Mouse (Mus musculus): ENCODE results near the gene 1700016H13Rik. TPM values are rescaled to one million over a fixed set of nuclear protein-coding genes. Genes with fewer than 3 reads are reported as not detected.

Gene 1700016H13Rik
- polyA plus RNA-seq, 1 experiment from 2014 or later, result 0.30 TPM

- 54% methylated on average over 11 of the region's 11 CpGs for WGBS
- Histone ChIP-seq H3K4me1 (peaks cover 15% of the 10 kb centered on the region), H3K27ac (peak overlapping the region; percentile 5; the same call in 1 of the 2 replicates), H3K9ac (no peak overlapping the region), H3K4me3 (no peak overlapping the region), H3K36me3 (0 out of 2 replicates have a peak, but pooled peaks cover 3% of the 10 kb centered on the region), H3K27me3 (no peaks in the 10 kb centered on the region), H3K4me2 (no peak overlapping the region), H3K9me3 (no peaks in the 10 kb centered on the region)
- no peak for ATAC-seq (ENCODE audit: insufficient number of reproducible peaks, insufficient read depth, low FRiP score, low TSS enrichment, low read depth)
These were observed 52.5 kb downstream of the 1700016H13Rik start for GRCm38 (mm10) chr5:103603115-103603893.

GRCm38 (mm10) chr5:103598881-103599280, 56.9 kb downstream of the 1700016H13Rik start:
- no peak overlapping the region for H3K9ac ChIP-seq
- ATAC-seq (ENCODE audit: insufficient number of reproducible peaks, insufficient read depth, low FRiP score, low TSS enrichment, low read depth), result no peak
- 64% methylated on average over 5 of the region's 5 CpGs for WGBS
- H3K4me2 ChIP-seq, result no peak overlapping the region
- H3K4me3 ChIP-seq, result no peak overlapping the region
- H3K9me3 ChIP-seq, result no peaks in the 10 kb centered on the region
- H3K4me1 ChIP-seq, result peaks cover 28% of the 10 kb centered on the region
- no peaks in the 10 kb centered on the region for H3K27me3 ChIP-seq
- H3K36me3 ChIP-seq, result peaks cover 14% of the 10 kb centered on the region
- no peak overlapping the region for H3K27ac ChIP-seq

- 82% methylated on average over 9 of the region's 9 CpGs for WGBS
- Histone ChIP-seq H3K27me3 (no peaks in the 10 kb centered on the region), H3K4me1 (peaks cover 24% of the 10 kb centered on the region), H3K9ac (no peak overlapping the region), H3K4me3 (no peak overlapping the region), H3K9me3 (no peaks in the 10 kb centered on the region), H3K4me2 (no peak overlapping the region), H3K27ac (no peak overlapping the region), H3K36me3 (peaks cover 18% of the 10 kb centered on the region)
- ATAC-seq (ENCODE audit: insufficient number of reproducible peaks, insufficient read depth, low FRiP score, low TSS enrichment, low read depth), result no peak
These were observed 57.5 kb downstream of the 1700016H13Rik start for GRCm38 (mm10) chr5:103598264-103598663.

Other genes with a start within 250 kb of the 1700016H13Rik start
- gene Ptpn13, start 230.8 kb downstream of the 1700016H13Rik start, polyA plus RNA-seq (2015; fragmentation: Nextera tagmentation; extraction: Ambion mirVana), result 18.0 and 19.9 TPM in 2 replicates
- gene Slc10a6, start 26.6 kb downstream of the 1700016H13Rik start, polyA plus RNA-seq (2015; fragmentation: Nextera tagmentation; extraction: Ambion mirVana), result 0.19 and 1.1 TPM in 2 replicates
- gene Aff1, start 36.4 kb upstream of the 1700016H13Rik start, polyA plus RNA-seq (2015; fragmentation: Nextera tagmentation; extraction: Ambion mirVana), result 5.2 and 5.5 TPM in 2 replicates

Data from embryonic facial prominence, embryonic 13.5 days (tissue).